Mouse (Mus musculus): Measurements from ENCODE around the gene Gm20379. TPM values are rescaled to one million over a fixed set of nuclear protein-coding genes. Genes with fewer than 3 reads are reported as not detected.

The Gm20379 gene
- polyA plus RNA-seq, 1 experiment: not detected

- 95% methylated on average over 4 of the region's 4 CpGs for WGBS
- Histone ChIP-seq H3K4me3 (ENCODE audit: insufficient read depth, low read depth, low read length) (no peak overlapping the region), H3K27ac (ENCODE audit: insufficient read depth, low read depth, low read length) (no peak overlapping the region), H3K4me1 (ENCODE audit: control insufficient read depth, insufficient read depth, low read length) (no peaks in the 10 kb centered on the region)
- TF ChIP-seq POLR2A (IDR thresholded peaks at IDR 0.05; ENCODE audit: insufficient read depth, low read depth, low read length) (no peak), CTCF (IDR thresholded peaks at IDR 0.05; ENCODE audit: insufficient read depth, low read depth, low read length) (no peak)
Measured at GRCm38 (mm10) chr13:92296490-92296889, 9.3 kb upstream of the Gm20379 start.

DNA sequence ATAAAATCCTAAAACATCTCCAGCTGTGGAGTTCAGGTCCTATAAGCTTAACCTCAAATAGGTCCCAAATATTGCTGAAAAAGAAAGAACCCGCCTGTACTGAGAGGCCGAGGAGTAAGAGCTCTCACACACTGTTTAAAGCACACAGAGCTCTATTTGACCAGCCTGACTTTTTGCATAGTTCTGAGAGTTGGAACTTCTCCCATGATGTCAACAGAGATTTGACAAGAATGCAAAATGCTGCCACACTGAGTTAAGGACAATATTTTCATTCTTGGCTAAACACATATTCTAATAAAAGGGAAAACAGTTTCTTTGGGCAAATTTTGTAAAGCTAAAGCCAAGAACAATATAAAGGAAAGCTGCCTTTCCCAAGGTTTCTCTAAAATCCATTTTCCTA lies 8.8 kb upstream of the Gm20379 start:
- no peak overlapping the region for H3K4me3 ChIP-seq (ENCODE audit: insufficient read depth, low read depth, low read length)
- no peak for TF ChIP-seq POLR2A (IDR thresholded peaks at IDR 0.05; ENCODE audit: insufficient read depth, low read depth, low read length)
- no peak for TF ChIP-seq CTCF (IDR thresholded peaks at IDR 0.05; ENCODE audit: insufficient read depth, low read depth, low read length)
- 75% methylated on average over 2 of the region's 2 CpGs for WGBS
- H3K27ac ChIP-seq (ENCODE audit: insufficient read depth, low read depth, low read length): no peak overlapping the region
- no peaks in the 10 kb centered on the region for H3K4me1 ChIP-seq (ENCODE audit: control insufficient read depth, insufficient read depth, low read length)

- H3K4me1 ChIP-seq (ENCODE audit: control insufficient read depth, insufficient read depth, low read length): no peaks in the 10 kb centered on the region
- 100% methylated on average over 1 of the region's 1 CpGs for WGBS
- TF ChIP-seq CTCF (IDR thresholded peaks at IDR 0.05; ENCODE audit: insufficient read depth, low read depth, low read length) (no peak), POLR2A (IDR thresholded peaks at IDR 0.05; ENCODE audit: insufficient read depth, low read depth, low read length) (no peak)
Measured at GRCm38 (mm10) chr13:92299522-92299921, 6.3 kb upstream of the Gm20379 start.

GRCm38 (mm10) chr13:92301754-92302153 lies 4.0 kb upstream of the Gm20379 start:
- H3K4me1 ChIP-seq (ENCODE audit: control insufficient read depth, insufficient read depth, low read length): no peaks in the 10 kb centered on the region
- no peak for TF ChIP-seq POLR2A (IDR thresholded peaks at IDR 0.05; ENCODE audit: insufficient read depth, low read depth, low read length)
- TF ChIP-seq CTCF (IDR thresholded peaks at IDR 0.05; ENCODE audit: insufficient read depth, low read depth, low read length): no peak
- WGBS: 92% methylated on average over 4 of the region's 4 CpGs
- no peak overlapping the region for H3K4me3 ChIP-seq (ENCODE audit: insufficient read depth, low read depth, low read length)
- no peak overlapping the region for H3K27ac ChIP-seq (ENCODE audit: insufficient read depth, low read depth, low read length)

More at GRCm38 (mm10) chr13:92299522-92299921, 6.3 kb upstream of the Gm20379 start:
- no peak overlapping the region for H3K27ac ChIP-seq (ENCODE audit: insufficient read depth, low read depth, low read length)
- H3K4me3 ChIP-seq (ENCODE audit: insufficient read depth, low read depth, low read length): no peak overlapping the region

DNA sequence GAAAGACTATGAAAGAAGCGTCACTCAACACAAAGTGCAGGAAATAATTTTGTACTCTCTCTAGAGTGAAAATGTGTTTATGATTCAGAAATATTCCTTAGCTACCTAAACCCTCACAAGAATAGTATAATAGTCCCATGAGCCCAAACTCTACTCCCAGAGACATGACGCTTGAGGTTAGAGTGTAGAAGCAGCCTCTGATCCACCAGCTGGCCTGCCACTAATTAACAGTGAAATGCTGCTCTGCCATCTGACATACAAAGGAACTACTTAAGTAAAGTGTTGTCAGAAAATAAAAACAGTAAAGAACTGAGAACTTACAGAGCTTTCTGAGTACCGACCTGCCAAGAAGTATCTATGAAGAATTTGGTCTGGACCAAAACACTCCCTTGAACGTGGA lies 3.3 kb upstream of the Gm20379 start:
- no peaks in the 10 kb centered on the region for H3K4me1 ChIP-seq (ENCODE audit: control insufficient read depth, insufficient read depth, low read length)
- no peak overlapping the region for H3K27ac ChIP-seq (ENCODE audit: insufficient read depth, low read depth, low read length)
- WGBS: 84% methylated on average over 4 of the region's 4 CpGs
- H3K4me3 ChIP-seq (ENCODE audit: insufficient read depth, low read depth, low read length): no peak overlapping the region
- no peak for TF ChIP-seq CTCF (IDR thresholded peaks at IDR 0.05; ENCODE audit: insufficient read depth, low read depth, low read length)
- no peak for TF ChIP-seq POLR2A (IDR thresholded peaks at IDR 0.05; ENCODE audit: insufficient read depth, low read depth, low read length)

- no peaks in the 10 kb centered on the region for H3K4me1 ChIP-seq (ENCODE audit: control insufficient read depth, insufficient read depth, low read length)
- TF ChIP-seq POLR2A (IDR thresholded peaks at IDR 0.05; ENCODE audit: insufficient read depth, low read depth, low read length) (no peak), CTCF (IDR thresholded peaks at IDR 0.05; ENCODE audit: insufficient read depth, low read depth, low read length) (no peak)
- WGBS: 68% methylated on average over 8 of the region's 8 CpGs
Measured at GRCm38 (mm10) chr13:92303062-92303948, 2.5 kb upstream of the Gm20379 start.

DNA sequence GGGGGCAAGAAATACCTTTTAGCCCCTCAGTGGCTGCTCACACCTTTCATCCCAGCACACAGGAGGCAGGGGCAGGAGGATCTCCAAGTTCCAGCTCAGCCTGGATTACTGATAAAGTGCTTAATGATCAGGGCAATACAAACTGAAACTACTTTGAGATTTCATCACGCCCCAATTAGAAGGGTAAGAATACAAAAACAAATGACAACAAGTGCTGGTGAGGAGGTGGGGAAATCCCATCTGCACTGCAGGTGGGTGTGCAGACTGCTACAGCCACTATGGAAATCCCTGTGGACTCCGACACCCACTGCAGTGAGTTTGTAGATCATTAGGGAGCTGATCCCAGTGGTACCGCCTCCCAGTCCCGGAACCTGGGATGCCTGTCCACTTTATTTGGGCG lies 1.5 kb upstream of the Gm20379 start:
- WGBS: 88% methylated on average over 5 of the region's 5 CpGs
- H3K27ac ChIP-seq (ENCODE audit: insufficient read depth, low read depth, low read length): no peak overlapping the region
- TF ChIP-seq POLR2A (IDR thresholded peaks at IDR 0.05; ENCODE audit: insufficient read depth, low read depth, low read length) (no peak), CTCF (IDR thresholded peaks at IDR 0.05; ENCODE audit: insufficient read depth, low read depth, low read length) (no peak)
- no peaks in the 10 kb centered on the region for H3K4me1 ChIP-seq (ENCODE audit: control insufficient read depth, insufficient read depth, low read length)
- no peak overlapping the region for H3K4me3 ChIP-seq (ENCODE audit: insufficient read depth, low read depth, low read length)

More at GRCm38 (mm10) chr13:92303062-92303948, 2.5 kb upstream of the Gm20379 start:
- Histone ChIP-seq H3K27ac (ENCODE audit: insufficient read depth, low read depth, low read length) (no peak overlapping the region), H3K4me3 (ENCODE audit: insufficient read depth, low read depth, low read length) (no peak overlapping the region)

- Histone ChIP-seq H3K4me1 (ENCODE audit: control insufficient read depth, insufficient read depth, low read length) (no peaks in the 10 kb centered on the region), H3K4me3 (ENCODE audit: insufficient read depth, low read depth, low read length) (no peak overlapping the region), H3K27ac (ENCODE audit: insufficient read depth, low read depth, low read length) (no peak overlapping the region)
- no peak for TF ChIP-seq POLR2A (IDR thresholded peaks at IDR 0.05; ENCODE audit: insufficient read depth, low read depth, low read length)
- no peak for TF ChIP-seq CTCF (IDR thresholded peaks at IDR 0.05; ENCODE audit: insufficient read depth, low read depth, low read length)
- 94% methylated on average over 5 of the region's 5 CpGs for WGBS
Measured at GRCm38 (mm10) chr13:92314613-92315012, 8.8 kb downstream of the Gm20379 start.

DNA sequence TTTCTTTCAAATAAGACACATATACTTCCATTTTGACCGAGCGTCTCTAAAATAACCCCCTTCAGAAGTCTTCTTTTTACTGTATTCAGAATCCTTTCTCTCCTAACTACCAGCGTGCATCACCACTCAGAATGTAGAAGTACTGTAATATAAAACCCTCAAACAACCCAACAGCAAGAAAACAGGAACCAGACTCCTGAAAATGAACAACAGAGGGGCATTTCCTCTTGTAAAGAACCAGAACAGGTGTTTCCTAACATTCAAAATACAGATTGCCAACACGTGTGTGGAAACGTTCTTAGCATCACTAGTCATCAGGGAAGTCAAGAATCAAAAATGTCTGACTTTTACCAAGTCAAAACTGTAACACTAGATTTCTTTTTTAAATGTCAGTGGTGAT lies 15.0 kb downstream of the Gm20379 start:
- no peak overlapping the region for H3K27ac ChIP-seq (ENCODE audit: insufficient read depth, low read depth, low read length)
- 92% methylated on average over 5 of the region's 5 CpGs for whole genome bisulfite sequencing
- no peak for TF ChIP-seq CTCF (IDR thresholded peaks at IDR 0.05; ENCODE audit: insufficient read depth, low read depth, low read length)
- no peak for TF ChIP-seq POLR2A (IDR thresholded peaks at IDR 0.05; ENCODE audit: insufficient read depth, low read depth, low read length)
- no peak overlapping the region for H3K4me3 ChIP-seq (ENCODE audit: insufficient read depth, low read depth, low read length)
- H3K4me1 ChIP-seq (ENCODE audit: control insufficient read depth, insufficient read depth, low read length): no peaks in the 10 kb centered on the region

All from olfactory bulb, adult 2 months (tissue).